Mouse (Mus musculus) E14TG2a.4 (cell line): Measurements from ENCODE around the gene Trappc3l.

Source experiments
- H3K27me3 ChIP-seq: 2 replicates; pipeline ENCODE4 v1.6.1; 2014; ENCODE audit warnings: low read length, control low read depth; ENCODE audit not compliant: insufficient read depth
- H3K36me3 ChIP-seq: 2 replicates; pipeline ENCODE4 v1.6.1; 2014; ENCODE audit warnings: low read length, control low read depth; ENCODE audit not compliant: insufficient read depth
- H3K4me1 ChIP-seq: replicated peaks from 2 replicates; pipeline ENCODE4 v1.6.1; 2014; ENCODE audit warnings: low read depth, low read length, control low read depth
- H3K4me3 ChIP-seq: replicated peaks from 2 replicates; pipeline ENCODE4 v1.5.1; 2014; ENCODE audit warnings: mild to moderate bottlenecking, low read length
- H3K9me3 ChIP-seq: 2 replicates; pipeline ENCODE4 v1.6.1; 2014; ENCODE audit warnings: low read length, control low read depth
- CTCF ChIP-seq: conservative IDR thresholded peaks from 2 replicates; pipeline ENCODE4 v1.5.1; 2014; ENCODE audit warnings: low read length
- NANOG ChIP-seq: IDR thresholded peaks from 2 replicates; pipeline ENCODE4 v1.6.1; 2014; ENCODE audit warnings: borderline replicate concordance, low read length, mixed read lengths
- POU5F1 ChIP-seq: IDR thresholded peaks from 2 replicates; pipeline ENCODE4 v1.6.1; 2014; ENCODE audit warnings: low read length, borderline replicate concordance

Gene Trappc3l

GRCm38 (mm10) chr10:34074522-34075200 lies 37.3 kb downstream of the Trappc3l start:
- Histone ChIP-seq H3K4me3 (no peak overlapping the region), H3K4me1 (no peaks in the 10 kb centered on the region)
- TF ChIP-seq NANOG, result no peak
- no peak for TF ChIP-seq CTCF
- no peak for TF ChIP-seq POU5F1

GRCm38 (mm10) chr10:34086514-34086913 lies 49.1 kb downstream of the Trappc3l start:
- no peaks in the 10 kb centered on the region for H3K36me3 ChIP-seq
- H3K27me3 ChIP-seq, result no peaks in the 10 kb centered on the region
- H3K4me3 ChIP-seq, result no peak overlapping the region
- H3K9me3 ChIP-seq, result no peaks in the 10 kb centered on the region
- no peak for TF ChIP-seq CTCF
- no peak for TF ChIP-seq POU5F1
- TF ChIP-seq NANOG, result no peak
- H3K4me1 ChIP-seq, result no peaks in the 10 kb centered on the region

More at GRCm38 (mm10) chr10:34074522-34075200, 37.3 kb downstream of the Trappc3l start:
- Histone ChIP-seq H3K27me3 (no peaks in the 10 kb centered on the region), H3K36me3 (no peaks in the 10 kb centered on the region), H3K9me3 (no peaks in the 10 kb centered on the region)

- Histone ChIP-seq H3K36me3 (no peaks in the 10 kb centered on the region), H3K4me1 (no peaks in the 10 kb centered on the region), H3K9me3 (no peaks in the 10 kb centered on the region), H3K4me3 (no peak overlapping the region), H3K27me3 (no peaks in the 10 kb centered on the region)
- no peak for TF ChIP-seq NANOG
- TF ChIP-seq POU5F1, result no peak
- no peak for TF ChIP-seq CTCF
These were observed 51.1 kb downstream of the Trappc3l start for GRCm38 (mm10) chr10:34088515-34088914.

GRCm38 (mm10) chr10:34089517-34089916 lies 52.1 kb downstream of the Trappc3l start:
- no peak overlapping the region for H3K4me3 ChIP-seq

GRCm38 (mm10) chr10:34090481-34090880 lies 53.1 kb downstream of the Trappc3l start:
- H3K27me3 ChIP-seq, result no peaks in the 10 kb centered on the region
- no peaks in the 10 kb centered on the region for H3K9me3 ChIP-seq
- no peak for TF ChIP-seq CTCF
- TF ChIP-seq POU5F1, result no peak
- no peak for TF ChIP-seq NANOG
- no peak overlapping the region for H3K4me3 ChIP-seq
- no peaks in the 10 kb centered on the region for H3K36me3 ChIP-seq
- peaks cover 8% of the 10 kb centered on the region for H3K4me1 ChIP-seq

More at GRCm38 (mm10) chr10:34089517-34089916, 52.1 kb downstream of the Trappc3l start:
- Histone ChIP-seq H3K4me1 (no peaks in the 10 kb centered on the region), H3K27me3 (no peaks in the 10 kb centered on the region), H3K36me3 (no peaks in the 10 kb centered on the region), H3K9me3 (no peaks in the 10 kb centered on the region)
- TF ChIP-seq CTCF (no peak), NANOG (no peak), POU5F1 (no peak)

GRCm38 (mm10) chr10:34091888-34092287 lies 54.5 kb downstream of the Trappc3l start:
- no peaks in the 10 kb centered on the region for H3K9me3 ChIP-seq
- peaks cover 22% of the 10 kb centered on the region for H3K4me1 ChIP-seq
- H3K4me3 ChIP-seq, result no peak overlapping the region
- H3K27me3 ChIP-seq, result no peaks in the 10 kb centered on the region
- TF ChIP-seq NANOG (no peak), CTCF (no peak), POU5F1 (no peak)
- H3K36me3 ChIP-seq, result no peaks in the 10 kb centered on the region

GRCm38 (mm10) chr10:34095147-34095546 lies 57.8 kb downstream of the Trappc3l start:
- TF ChIP-seq CTCF, result no peak
- no peak for TF ChIP-seq NANOG
- no peak for TF ChIP-seq POU5F1
- peaks cover 24% of the 10 kb centered on the region for H3K4me1 ChIP-seq
- H3K9me3 ChIP-seq, result no peaks in the 10 kb centered on the region
- H3K4me3 ChIP-seq, result no peak overlapping the region
- no peaks in the 10 kb centered on the region for H3K27me3 ChIP-seq
- no peaks in the 10 kb centered on the region for H3K36me3 ChIP-seq

GRCm38 (mm10) chr10:34095964-34096363 lies 58.6 kb downstream of the Trappc3l start:
- no peaks in the 10 kb centered on the region for H3K9me3 ChIP-seq
- peaks cover 24% of the 10 kb centered on the region for H3K4me1 ChIP-seq
- H3K4me3 ChIP-seq, result peak overlapping the region; percentile 68
- H3K36me3 ChIP-seq, result no peaks in the 10 kb centered on the region
- no peak for TF ChIP-seq NANOG
- TF ChIP-seq CTCF, result no peak
- no peak for TF ChIP-seq POU5F1
- no peaks in the 10 kb centered on the region for H3K27me3 ChIP-seq
